Mouse (Mus musculus) thymus, postnatal 36 days (tissue): Measurements from ENCODE around the gene Camk2d.

Experiments used
- DNase-seq, 2 experiments: peaks; one replicate each; pipeline ENCODE4 v3.0.0; 2022; ENCODE audit warnings: mixed read lengths in 2 of 2

Camk2d gene

GRCm38 (mm10) chr3:126692797-126693196 lies 96.7 kb downstream of the Camk2d start:
- no peak for DNase-seq

GRCm38 (mm10) chr3:126693302-126693701 lies 97.2 kb downstream of the Camk2d start:
- DNase-seq: peak in 1 of 2 experiments; percentile 9

GRCm38 (mm10) chr3:126695456-126696293 lies 99.6 kb downstream of the Camk2d start:
- no peak for DNase-seq

- peak; percentile 22 to 44 for DNase-seq
Measured at GRCm38 (mm10) chr3:126696620-126697019, 100.5 kb downstream of the Camk2d start.

- no peak for DNase-seq
Measured at GRCm38 (mm10) chr3:126699740-126700139, 103.6 kb downstream of the Camk2d start.

- no peak for DNase-seq
Measured at GRCm38 (mm10) chr3:126701067-126701466, 105.0 kb downstream of the Camk2d start.

GRCm38 (mm10) chr3:126701586-126701985 lies 105.5 kb downstream of the Camk2d start:
- no peak for DNase-seq

- no peak for DNase-seq
Measured at GRCm38 (mm10) chr3:126705490-126705889, 109.4 kb downstream of the Camk2d start.

GRCm38 (mm10) chr3:126714281-126714680 lies 118.2 kb downstream of the Camk2d start:
- DNase-seq: no peak

GRCm38 (mm10) chr3:126723021-126723449 lies 126.9 kb downstream of the Camk2d start:
- DNase-seq: no peak

- no peak for DNase-seq
Measured at GRCm38 (mm10) chr3:126723458-126723857, 127.4 kb downstream of the Camk2d start.

- DNase-seq: no peak
Measured at GRCm38 (mm10) chr3:126725647-126726046, 129.5 kb downstream of the Camk2d start.

GRCm38 (mm10) chr3:126727387-126727786 lies 131.3 kb downstream of the Camk2d start:
- no peak for DNase-seq

- DNase-seq: no peak
Measured at GRCm38 (mm10) chr3:126730411-126730810, 134.3 kb downstream of the Camk2d start.

- no peak for DNase-seq
Measured at GRCm38 (mm10) chr3:126732323-126732722, 136.2 kb downstream of the Camk2d start.

- DNase-seq: no peak
Measured at GRCm38 (mm10) chr3:126734533-126734932, 138.4 kb downstream of the Camk2d start.

GRCm38 (mm10) chr3:126735211-126735610 lies 139.1 kb downstream of the Camk2d start:
- DNase-seq: no peak

GRCm38 (mm10) chr3:126737128-126737527 lies 141.0 kb downstream of the Camk2d start:
- DNase-seq: no peak

- no peak for DNase-seq
Measured at GRCm38 (mm10) chr3:126740146-126740545, 144.0 kb downstream of the Camk2d start.

- no peak for DNase-seq
Measured at GRCm38 (mm10) chr3:126744432-126745133, 148.5 kb downstream of the Camk2d start.

GRCm38 (mm10) chr3:126746148-126746803 lies 150.2 kb downstream of the Camk2d start:
- DNase-seq: no peak

GRCm38 (mm10) chr3:126747628-126748027 lies 151.5 kb downstream of the Camk2d start:
- no peak for DNase-seq

- DNase-seq: no peak
Measured at GRCm38 (mm10) chr3:126751377-126752098, 155.4 kb downstream of the Camk2d start.
